Mouse (Mus musculus): ENCODE results near the gene Krtap4-7.

- TF ChIP-seq TAL1 (IDR thresholded peaks at IDR 0.05; ENCODE audit: low read length) (no peak), GATA1 (IDR thresholded peaks at IDR 0.05; ENCODE audit: low read length) (no peak)
These were observed 462 bp upstream of the Krtap4-7 start for GRCm38 (mm10) chr11:99644351-99644750.
